In genomic region chr3:154385831-154386312, GRCm38 (mm10) we compare ENCODE assay signal across 15 mouse cellular contexts. TPM values are rescaled to one million over a fixed set of nuclear protein-coding genes. Genes with fewer than 3 reads are reported as not detected.
DNase-seq lines count a peak whose midpoint lies in the region; ATAC-seq and TF ChIP-seq lines count a peak whose summit lies in the region.
"Had no signal": no experiment of that assay in that cellular context is flagged by ENCODE, and none has a peak within 500 bp of the region (broad histone marks: within the 10 kb centered on the region; RNA-seq: fewer than 3 reads in every experiment).

No protein-coding gene starts in this region.

- H3K27me3 ChIP-seq in forebrain, embryonic 15.5 days = no peaks in the 10 kb centered on the region
- H3K27me3 ChIP-seq in midbrain, embryonic 12.5 days = peaks cover 18% of the 10 kb centered on the region; the same call in 1 of the 2 replicates

- H3K4me1 ChIP-seq in forebrain, embryonic 15.5 days = peaks cover 24% of the 10 kb centered on the region
- peaks cover 45% of the 10 kb centered on the region for H3K4me1 ChIP-seq in midbrain, embryonic 12.5 days

- intact Hi-C loops in heart, postnatal 25 days (cut with DNase I) = no loop called here

- H3K36me3 ChIP-seq in forebrain, embryonic 15.5 days = no peaks in the 10 kb centered on the region
- no peaks in the 10 kb centered on the region for H3K36me3 ChIP-seq in midbrain, embryonic 12.5 days
- H3K36me3 ChIP-seq: heart, embryonic 10.5 days had no signal

- H3K9ac ChIP-seq in forebrain, embryonic 15.5 days (replicated peaks) = no peak overlapping the region
- no peak overlapping the region; the same call in 1 of the 2 replicates for H3K9ac ChIP-seq in midbrain, embryonic 12.5 days (replicated peaks)

- no peak overlapping the region for H3K4me3 ChIP-seq in forebrain, embryonic 15.5 days
- no peak overlapping the region for H3K4me3 ChIP-seq in midbrain, embryonic 12.5 days
- H3K4me3 ChIP-seq: heart, embryonic 10.5 days had no signal

- H3K9me3 ChIP-seq in forebrain, embryonic 15.5 days = no peaks in the 10 kb centered on the region
- no peaks in the 10 kb centered on the region for H3K9me3 ChIP-seq in midbrain, embryonic 12.5 days
- H3K9me3 ChIP-seq: heart, embryonic 10.5 days had no signal

- TF ChIP-seq CTCF in brain, embryonic 14.5 days (IDR thresholded peaks at IDR 0.05; ENCODE audit: borderline replicate concordance, extremely low read depth, insufficient read depth, insufficient read length) = no peak

- peak; percentile 66 for DNase-seq in heart, adult 11 months
- DNase-seq in heart, postnatal 25 days (ENCODE audit: low spot score) = no peak
- DNase-seq in brain, embryonic 14.5 days (ENCODE audit: low read depth) = peak; percentile 92
- no peak for DNase-seq in right cerebral cortex, postnatal 4 days
- DNase-seq in MN1 (ENCODE audit: low spot score) = no peak
- DNase-seq: cerebellum, adult 9-11 months; kidney, adult 9 months had no signal

- no peak for TF ChIP-seq POLR2A in brain, embryonic 14.5 days (IDR thresholded peaks at IDR 0.05; ENCODE audit: borderline replicate concordance, extremely low read depth, insufficient read depth, insufficient read length, poor library complexity, severe bottlenecking)

- ATAC-seq in forebrain, embryonic 15.5 days (replicated peaks) = peak; percentile 85
- peak; percentile 68 for ATAC-seq in midbrain, embryonic 12.5 days (ENCODE audit: low FRiP score, low read depth)
- no peak for ATAC-seq in megakaryocyte, adult 5-6 weeks (ENCODE audit: poor library complexity, severe bottlenecking)
- ATAC-seq: Patski had no signal

- 6% methylated on average over 10 of the region's 10 CpGs for WGBS in forebrain, embryonic 15.5 days
- 4% methylated on average over 10 of the region's 10 CpGs for WGBS in midbrain, embryonic 12.5 days

- H3K27ac ChIP-seq in forebrain, embryonic 15.5 days (replicated peaks) = peak overlapping the region; percentile 43
- no peak overlapping the region for H3K27ac ChIP-seq in midbrain, embryonic 12.5 days (replicated peaks)
- H3K27ac ChIP-seq: heart, embryonic 10.5 days had no signal

- peak overlapping the region; percentile 22; the same call in 1 of the 2 replicates for H3K4me2 ChIP-seq in forebrain, embryonic 15.5 days (replicated peaks)
- peak overlapping the region; percentile 29 for H3K4me2 ChIP-seq in midbrain, embryonic 12.5 days (replicated peaks)

RNA-seq across cellular contexts. Expression of gene Lhx8, which starts 55.4 kb away (rescaled TPM):
- total RNA-seq in heart, postnatal 25 days (2021) = not detected
- 11.7 and 28.4 TPM in 2 replicates for polyA plus RNA-seq in brain, embryonic 14.5 days (2012; rRNA removed)
- 22.6 and 25.3 TPM in 2 replicates for polyA plus RNA-seq in forebrain, embryonic 15.5 days (2015; fragmentation: Nextera tagmentation; extraction: Ambion mirVana)
- polyA plus RNA-seq in midbrain, embryonic 12.5 days (2016; fragmentation: Nextera tagmentation; extraction: Ambion mirVana) = 0.50 and 1.2 TPM in 2 replicates
- total RNA-seq in megakaryocyte, adult 5-6 weeks (2015) = not detected in 2 replicates
- not detected in 2 replicates for total RNA-seq in megakaryocyte, adult 5-6 weeks (2017)
- total RNA-seq: layer of hippocampus, postnatal 10 days; liver, adult 2 months had no signal
- polyA plus RNA-seq: liver, adult 2 months; Patski; stomach, embryonic 14.5 days had no signal

Comparison
In these comparisons a context has a peak if more than half of its experiments do, and no peak if none do; other contexts are left out.
1. DNase-seq: peak in heart, adult 11 months (single experiment) and brain, embryonic 14.5 days (single experiment); none in heart, postnatal 25 days (single experiment), right cerebral cortex, postnatal 4 days (single experiment) and MN1 (single experiment).